10 mouse cellular contexts compared by ENCODE assay signal in the genomic region with DNA sequence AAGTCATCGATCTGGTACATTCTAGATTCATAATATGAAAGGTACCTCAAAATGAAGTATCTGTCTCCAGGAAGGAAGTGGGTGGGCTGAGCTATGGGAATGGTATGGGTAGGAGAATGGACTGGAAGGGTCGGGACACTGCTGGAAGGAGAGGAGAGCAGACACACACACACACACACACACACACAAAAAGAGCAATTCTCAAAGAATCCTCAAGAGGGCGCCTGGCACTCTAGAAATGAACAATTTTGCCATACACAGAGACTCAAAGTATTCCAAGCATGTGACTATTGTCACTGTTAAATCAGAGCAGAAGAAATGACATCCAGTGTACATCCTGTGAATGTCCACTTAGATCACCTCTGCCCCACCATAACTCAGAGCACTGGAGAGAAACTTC. TPM values are rescaled to one million over a fixed set of nuclear protein-coding genes. Genes with fewer than 3 reads are reported as not detected.
DNase-seq lines count a peak whose midpoint lies in the region; TF ChIP-seq lines count a peak whose summit lies in the region.
"Had no signal": no experiment of that assay in that cellular context is flagged by ENCODE, and none has a peak within 500 bp of the region (broad histone marks: within the 10 kb centered on the region; RNA-seq: fewer than 3 reads in every experiment).

No protein-coding gene starts in this region.

- no peak overlapping the region for H3K4me3 ChIP-seq in hindbrain, embryonic 10.5 days

- no peaks in the 10 kb centered on the region for H3K9me3 ChIP-seq in hindbrain, embryonic 10.5 days

- H3K36me3 ChIP-seq in hindbrain, embryonic 10.5 days, result peaks cover 14% of the 10 kb centered on the region

- H3K27ac ChIP-seq in hindbrain, embryonic 10.5 days, result no peak overlapping the region

- 29% methylated on average over 3 of the region's 3 CpGs for WGBS in hindbrain, embryonic 10.5 days

- peak; percentile 66; the same call in 1 of the 2 replicates for TF ChIP-seq CTCF in brain, embryonic 14.5 days (IDR thresholded peaks at IDR 0.05; ENCODE audit: borderline replicate concordance, extremely low read depth, insufficient read depth, insufficient read length)

- peak; percentile 27 for DNase-seq in cerebellum, adult 9-11 months
- DNase-seq in cerebellum, adult 11-12 months, result no peak
- DNase-seq in 3T3-L1 (ENCODE audit: low read depth, low spot score), result peak; percentile 82
- peak; percentile 80 for DNase-seq in brain, embryonic 14.5 days (ENCODE audit: low read depth)
- DNase-seq in hindbrain, embryonic 10.5 days (ENCODE audit: low spot score), result peak; percentile 61
- DNase-seq in left cerebral cortex, postnatal 25 days (ENCODE audit: low spot score in 2 of 2), result peak; percentile 60 to 76
- peak; percentile 63 for DNase-seq in neural tube, embryonic 10.5 days (ENCODE audit: extremely low spot score, low spot score)
- no peak for DNase-seq in spleen, postnatal 10 days (ENCODE audit: low spot score in 2 of 2)

- H3K27me3 ChIP-seq in hindbrain, embryonic 10.5 days (ENCODE audit: insufficient read depth, poor library complexity, severe bottlenecking), result no peaks in the 10 kb centered on the region
- H3K27me3 ChIP-seq: Patski had no signal

- no peak for TF ChIP-seq POLR2A in brain, embryonic 14.5 days (IDR thresholded peaks at IDR 0.05; ENCODE audit: borderline replicate concordance, extremely low read depth, insufficient read depth, insufficient read length, poor library complexity, severe bottlenecking)

- no peaks in the 10 kb centered on the region; the same call in 1 of the 2 replicates for H3K4me1 ChIP-seq in hindbrain, embryonic 10.5 days (replicated peaks)

- intact Hi-C loops in left cerebral cortex, postnatal 25 days (cut with DNase I), result loop anchor here (2.0 kb wide), 1 partner anchor 74 kb away; no protein-coding TSS in a partner anchor

RNA-seq across cellular contexts. Expression of a gene that starts 22.1 kb away (rescaled TPM):
- polyA plus RNA-seq in brain, embryonic 14.5 days (2012; rRNA removed), result 14.6 and 14.9 TPM in 2 replicates
- polyA plus RNA-seq in hindbrain, embryonic 10.5 days (2016; fragmentation: Nextera tagmentation; extraction: Ambion mirVana), result 9.4 and 10.7 TPM in 2 replicates
- total RNA-seq in left cerebral cortex, postnatal 25 days (2021), result 10 to 100 TPM; 11.2 to 15.3 TPM

RNA-seq across cellular contexts. Expression of a gene that starts 31.2 kb away (rescaled TPM):
- 60.4 and 68.8 TPM in 2 replicates for polyA plus RNA-seq in brain, embryonic 14.5 days (2012; rRNA removed)
- polyA plus RNA-seq in hindbrain, embryonic 10.5 days (2016; fragmentation: Nextera tagmentation; extraction: Ambion mirVana), result 78.9 and 80.7 TPM in 2 replicates
- 10 to 100 TPM; 67.9 to 68.8 TPM for total RNA-seq in left cerebral cortex, postnatal 25 days (2021)

RNA-seq across cellular contexts. Expression of a gene that starts 31.3 kb away (rescaled TPM):
- 2.0 and 2.9 TPM in 2 replicates for polyA plus RNA-seq in brain, embryonic 14.5 days (2012; rRNA removed)
- polyA plus RNA-seq in hindbrain, embryonic 10.5 days (2016; fragmentation: Nextera tagmentation; extraction: Ambion mirVana), result 3.5 and 6.8 TPM in 2 replicates
- total RNA-seq in left cerebral cortex, postnatal 25 days (2021), result under 1 TPM; 0.66 to 0.71 TPM
- polyA plus RNA-seq: spleen, adult 2 months had no signal

RNA-seq across cellular contexts. Expression of a gene that starts 42.6 kb away (rescaled TPM):
- polyA plus RNA-seq in brain, embryonic 14.5 days (2012; rRNA removed), result 0.12 and 0.21 TPM in 2 replicates
- 0.29 TPM in 2 replicates for polyA plus RNA-seq in hindbrain, embryonic 10.5 days (2016; fragmentation: Nextera tagmentation; extraction: Ambion mirVana)
- under 1 TPM; 0.18 to 0.30 TPM for total RNA-seq in left cerebral cortex, postnatal 25 days (2021)
- polyA plus RNA-seq: Patski had no signal

RNA-seq across cellular contexts. Expression of a gene that starts 42.8 kb away (rescaled TPM):
- 11.8 and 16.9 TPM in 2 replicates for polyA plus RNA-seq in brain, embryonic 14.5 days (2012; rRNA removed)
- 38.3 and 39.4 TPM in 2 replicates for polyA plus RNA-seq in hindbrain, embryonic 10.5 days (2016; fragmentation: Nextera tagmentation; extraction: Ambion mirVana)
- total RNA-seq in left cerebral cortex, postnatal 25 days (2021), result 1 to 10 TPM; 3.6 to 3.7 TPM

Comparison
In these comparisons a context has a peak if more than half of its experiments do, and no peak if none do; other contexts are left out.
1. DNase-seq: peak in cerebellum, adult 9-11 months (single experiment), 3T3-L1 (single experiment), brain, embryonic 14.5 days (single experiment), hindbrain, embryonic 10.5 days (single experiment), left cerebral cortex, postnatal 25 days (2 of 2) and neural tube, embryonic 10.5 days (single experiment); none in cerebellum, adult 11-12 months (single experiment) and spleen, postnatal 10 days (0 of 2).